22 mouse cellular contexts compared by ENCODE assay signal in the genomic region with DNA sequence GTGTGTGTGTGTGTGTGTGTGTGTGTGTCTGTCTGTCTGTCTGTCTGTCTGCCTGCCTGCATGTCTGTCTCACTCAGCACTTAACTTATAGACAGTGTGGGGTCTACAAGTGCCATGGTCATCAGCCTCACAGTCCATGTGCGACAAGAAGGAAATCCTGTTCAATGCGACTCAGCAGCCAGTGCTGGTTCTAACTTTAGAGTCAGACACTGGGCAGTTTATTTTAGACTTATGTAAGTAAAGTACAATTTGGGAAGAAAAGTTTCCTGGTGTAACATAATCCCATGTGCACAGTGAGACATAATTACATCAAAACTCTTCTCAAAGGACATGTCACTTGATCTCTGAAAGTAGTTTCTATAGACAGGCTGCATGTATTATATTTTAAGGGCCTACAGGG. TPM values are rescaled to one million over a fixed set of nuclear protein-coding genes. Genes with fewer than 3 reads are reported as not detected.
"Had no signal": no experiment of that assay in that cellular context is flagged by ENCODE, and none has a peak within 500 bp of the region (broad histone marks: within the 10 kb centered on the region; RNA-seq: fewer than 3 reads in every experiment).

No protein-coding gene starts in this region.

- DNase-seq: retina, postnatal 1 day; right cerebral cortex, adult 18-20 months; right cerebral cortex, postnatal 14 days; right cerebral cortex, postnatal 25 days; right cerebral cortex, postnatal 4 days; spleen, adult 18-20 months; thymus, adult 18-20 months; thymus, adult 2 months; thymus, postnatal 14 days; thymus, postnatal 25 days; thymus, postnatal 36 days; thymus, postnatal 4 days had no signal

RNA-seq across cellular contexts. Expression of a gene that starts 56.9 kb away (rescaled TPM):
- polyA plus RNA-seq: stomach, embryonic 14.5 days; stomach, postnatal 0 days had no signal

RNA-seq across cellular contexts. Expression of a gene that starts 58.9 kb away (rescaled TPM):
- polyA plus RNA-seq: neural tube, embryonic 13.5 days; neural tube, embryonic 14.5 days; neural tube, embryonic 15.5 days; small intestine, adult 2 months; spleen, adult 2 months; testis, adult 2 months; thymus, adult 2 months; thymus, postnatal 0 days; urinary bladder, adult 2 months had no signal
